Mouse (Mus musculus) intestine, postnatal 0 days (tissue): ENCODE measurements at regions not wholly inside any gene's neighbourhood (a gene's known extent, or its start where the extent isn't known, plus 50 kb on each side); places are given as distances from the start of the nearest gene placed in this dataset.

ENCODE experiments used
- ATAC-seq: fragments of 200-750 bp; cut with Nextera tagmentation; 2 replicates; pipeline ENCODE4 v1.8.0; 2017; ENCODE audit warnings: mild to moderate bottlenecking, moderate TSS enrichment, moderate library complexity
- H3K27ac ChIP-seq: fragments of 300-500 bp; sonication (generic); 2 replicates; pipeline ENCODE4 v1.5.1; 2014; ENCODE audit warnings: mild to moderate bottlenecking, low read depth, low read length, moderate library complexity
- H3K27me3 ChIP-seq: fragments of 300-500 bp; sonication (generic); replicated peaks from 2 replicates; pipeline ENCODE4 v1.6.1; 2014; ENCODE audit warnings: low read length, mixed read lengths; ENCODE audit not compliant: control insufficient read depth, insufficient read depth
- H3K36me3 ChIP-seq: fragments of 300-500 bp; sonication (generic); 2 replicates; pipeline ENCODE4 v1.6.1; 2014; ENCODE audit warnings: mild to moderate bottlenecking, moderate library complexity; ENCODE audit not compliant: control insufficient read depth, insufficient read depth
- H3K4me1 ChIP-seq: fragments of 300-500 bp; sonication (generic); replicated peaks from 2 replicates; pipeline ENCODE4 v1.6.1; 2014; ENCODE audit warnings: antibody characterized with exemption, low read length, mixed read lengths; ENCODE audit not compliant: control insufficient read depth, insufficient read depth
- H3K4me2 ChIP-seq: fragments of 300-500 bp; sonication (generic); replicated peaks from 2 replicates; pipeline ENCODE4 v1.6.1; 2014; ENCODE audit warnings: low read depth, mild to moderate bottlenecking, moderate library complexity
- H3K4me3 ChIP-seq: fragments of 300-500 bp; sonication (generic); 2 replicates; pipeline ENCODE4 v1.5.1; 2014; ENCODE audit warnings: low read depth, low read length
- H3K9ac ChIP-seq: fragments of 300-500 bp; sonication (generic); 2 replicates; pipeline ENCODE4 v1.6.1; 2014; ENCODE audit warnings: mild to moderate bottlenecking, low read depth, low read length
- H3K9me3 ChIP-seq: fragments of 300-500 bp; sonication (generic); 2 replicates; pipeline ENCODE4 v1.6.1; 2016; ENCODE audit warnings: mixed run types; ENCODE audit not compliant: control insufficient read depth
- CTCF ChIP-seq: sonication (generic); IDR thresholded peaks from 2 replicates; pipeline ENCODE4 v1.5.1; 2016; ENCODE audit warnings: low read depth, mild to moderate bottlenecking, control low read depth, antibody characterized with exemption, moderate library complexity
- WGBS: fragments of 180-500 bp; shearing (Covaris S2); extraction: QIAGEN DNeasy Blood & Tissue Kit; methylation state at CpG from one replicate; pipeline ENCODE4 v1.1.7; 2014; 5-methylcytosine and 5-hydroxymethylcytosine counted together

- H3K27ac ChIP-seq, result no peak overlapping the region
- TF ChIP-seq CTCF, result no peak
- no peak overlapping the region for H3K4me3 ChIP-seq
- ATAC-seq, result no peak
- H3K36me3 ChIP-seq, result no peaks in the 10 kb centered on the region
- H3K27me3 ChIP-seq, result no peaks in the 10 kb centered on the region
- H3K4me2 ChIP-seq, result no peak overlapping the region
- H3K4me1 ChIP-seq, result no peaks in the 10 kb centered on the region
- H3K9ac ChIP-seq, result no peak overlapping the region
- WGBS, result 82% methylated on average over 7 of the region's 7 CpGs
- H3K9me3 ChIP-seq, result no peaks in the 10 kb centered on the region
Measured at GRCm38 (mm10) chr19:26185012-26185411, 419.8 kb upstream of the Smarca2 start.

GRCm38 (mm10) chr19:26190803-26191202 lies 414.0 kb upstream of the Smarca2 start:
- Histone ChIP-seq H3K4me2 (no peak overlapping the region), H3K36me3 (no peaks in the 10 kb centered on the region), H3K4me1 (no peaks in the 10 kb centered on the region), H3K4me3 (no peak overlapping the region), H3K27me3 (no peaks in the 10 kb centered on the region), H3K9ac (no peak overlapping the region), H3K27ac (no peak overlapping the region), H3K9me3 (no peaks in the 10 kb centered on the region)
- no peak for ATAC-seq
- WGBS, result 23% methylated on average over 1 of the region's 1 CpGs
- no peak for TF ChIP-seq CTCF

GRCm38 (mm10) chr19:26193664-26194063 lies 411.2 kb upstream of the Smarca2 start:
- Histone ChIP-seq H3K4me3 (no peak overlapping the region), H3K9ac (no peak overlapping the region), H3K4me2 (no peak overlapping the region), H3K9me3 (no peaks in the 10 kb centered on the region), H3K4me1 (no peaks in the 10 kb centered on the region), H3K27me3 (no peaks in the 10 kb centered on the region), H3K27ac (no peak overlapping the region), H3K36me3 (no peaks in the 10 kb centered on the region)
- ATAC-seq, result no peak
- TF ChIP-seq CTCF, result peak; percentile 60
- 67% methylated on average over 1 of the region's 1 CpGs for WGBS

GRCm38 (mm10) chr19:26208760-26209159 lies 396.1 kb upstream of the Smarca2 start:
- TF ChIP-seq CTCF, result no peak
- no peak for ATAC-seq
- no peak overlapping the region for H3K4me2 ChIP-seq
- no peaks in the 10 kb centered on the region for H3K9me3 ChIP-seq
- no peaks in the 10 kb centered on the region for H3K27me3 ChIP-seq
- no peak overlapping the region for H3K4me3 ChIP-seq
- WGBS, result 59% methylated on average over 1 of the region's 1 CpGs
- no peak overlapping the region for H3K9ac ChIP-seq
- H3K36me3 ChIP-seq, result no peaks in the 10 kb centered on the region
- no peaks in the 10 kb centered on the region for H3K4me1 ChIP-seq
- H3K27ac ChIP-seq, result no peak overlapping the region

- ATAC-seq, result no peak
- Histone ChIP-seq H3K4me2 (no peak overlapping the region), H3K27ac (no peak overlapping the region; the same call in 1 of the 2 replicates)
Measured at GRCm38 (mm10) chr19:26234539-26234938, 370.3 kb upstream of the Smarca2 start.

GRCm38 (mm10) chr19:26244067-26244466 lies 360.8 kb upstream of the Smarca2 start:
- H3K4me3 ChIP-seq, result no peak overlapping the region
- no peak for TF ChIP-seq CTCF
- no peak overlapping the region for H3K4me2 ChIP-seq
- H3K36me3 ChIP-seq, result no peaks in the 10 kb centered on the region
- no peaks in the 10 kb centered on the region for H3K9me3 ChIP-seq
- no peaks in the 10 kb centered on the region for H3K4me1 ChIP-seq
- WGBS, result 68% methylated on average over 6 of the region's 6 CpGs
- no peak overlapping the region for H3K9ac ChIP-seq
- H3K27ac ChIP-seq, result no peak overlapping the region
- no peaks in the 10 kb centered on the region for H3K27me3 ChIP-seq
- no peak for ATAC-seq

More at GRCm38 (mm10) chr19:26234539-26234938, 370.3 kb upstream of the Smarca2 start:
- Histone ChIP-seq H3K9me3 (no peaks in the 10 kb centered on the region), H3K36me3 (no peaks in the 10 kb centered on the region), H3K4me3 (no peak overlapping the region), H3K4me1 (no peaks in the 10 kb centered on the region), H3K27me3 (no peaks in the 10 kb centered on the region), H3K9ac (no peak overlapping the region)
- TF ChIP-seq CTCF, result no peak
- WGBS, result 56% methylated on average over 4 of the region's 4 CpGs

- Histone ChIP-seq H3K9ac (no peak overlapping the region), H3K36me3 (no peaks in the 10 kb centered on the region), H3K4me2 (no peak overlapping the region), H3K9me3 (no peaks in the 10 kb centered on the region), H3K4me3 (no peak overlapping the region), H3K27me3 (no peaks in the 10 kb centered on the region), H3K27ac (no peak overlapping the region), H3K4me1 (no peaks in the 10 kb centered on the region)
- ATAC-seq, result no peak
- TF ChIP-seq CTCF, result no peak
- 73% methylated on average over 6 of the region's 6 CpGs for WGBS
Measured at GRCm38 (mm10) chr19:26249751-26250150, 355.1 kb upstream of the Smarca2 start.
